Mouse (Mus musculus) lung, postnatal 0 days (tissue): Measurements from ENCODE around the gene Olfr826.

ENCODE experiments used
- CTCF ChIP-seq: IDR thresholded peaks from 2 replicates; pipeline ENCODE4 v1.5.1; 2016; ENCODE audit warnings: antibody characterized with exemption, mild to moderate bottlenecking
- EP300 ChIP-seq: IDR thresholded peaks from 2 replicates; pipeline ENCODE4 v1.6.1; 2016; ENCODE audit warnings: antibody characterized with exemption, mild to moderate bottlenecking, control low read depth

DNA sequence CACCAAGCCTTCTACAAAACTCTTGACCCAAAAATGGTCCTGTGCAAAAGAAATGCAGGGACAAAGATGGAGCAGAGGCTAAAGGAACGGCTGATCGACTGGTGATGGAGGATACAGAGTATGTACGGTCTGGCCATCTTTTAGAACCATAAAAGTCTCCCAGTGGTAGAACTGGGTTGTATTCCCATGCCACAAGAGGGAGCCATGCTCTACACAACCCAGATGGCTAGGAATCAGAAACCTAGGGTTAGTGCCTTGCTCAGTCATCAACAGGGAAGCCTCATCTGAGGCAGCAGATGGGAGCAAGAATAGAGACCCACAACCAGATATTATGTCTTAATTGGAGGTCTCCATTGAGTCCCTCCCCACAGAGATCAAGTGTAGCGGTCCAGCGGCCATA lies 45.6 kb upstream of the Olfr826 start:
- TF ChIP-seq CTCF: no peak
- TF ChIP-seq EP300: no peak
